Mouse (Mus musculus): ENCODE data around the gene Vmn2r100.

Vmn2r100 gene

GRCm38 (mm10) chr17:19504432-19504831, at the start of gene Vmn2r100:
Vmn2r100 (plus strand) TSS chr17:19504732.
- no peak for DNase-seq (ENCODE audit: low spot score in 2 of 2)

- no peak for DNase-seq (ENCODE audit: low spot score in 2 of 2)
Observed at GRCm38 (mm10) chr17:19482866-19483265, 21.7 kb upstream of the Vmn2r100 start.

- DNase-seq (ENCODE audit: low spot score in 2 of 2) = no peak
Observed at GRCm38 (mm10) chr17:19576927-19577326, 72.4 kb downstream of the Vmn2r100 start, which contains the start of gene Vmn2r101. Vmn2r101 (plus strand) TSS chr17:19577227.

Data from urinary bladder, adult 18-20 months (tissue).